Mouse (Mus musculus) limb, embryonic 11.5 days (tissue): ENCODE measurements around the gene Hist1h2bg. TPM values are rescaled to one million over a fixed set of nuclear protein-coding genes. Genes with fewer than 3 reads are reported as not detected.
"Not testable (repeated sequence)": the region's sequence is repeated elsewhere in the genome, so short reads cannot be mapped to it uniquely, and the experiment has no call there.

ENCODE experiments used
- ATAC-seq: fragments of 200-750 bp; cut with Nextera tagmentation; 2 replicates; pipeline ENCODE4 v1.8.0; 2017; ENCODE audit warnings: low read depth; ENCODE audit not compliant: insufficient number of reproducible peaks, low FRiP score, low TSS enrichment
- DNase-seq: peaks from one replicate; pipeline ENCODE4 v3.0.0-alpha.2; 2015; ENCODE audit warnings: low spot score
- H3K27ac ChIP-seq: fragments of 300-500 bp; sonication (generic); replicated peaks from 2 replicates; pipeline ENCODE4 v1.5.1; 2014; ENCODE audit warnings: low read depth, mild to moderate bottlenecking, low read length
- H3K27me3 ChIP-seq: fragments of 300-500 bp; sonication (generic); 2 replicates; pipeline ENCODE4 v1.6.1; 2014; ENCODE audit warnings: mild to moderate bottlenecking, low read length, mixed read lengths; ENCODE audit not compliant: control insufficient read depth, insufficient read depth
- H3K36me3 ChIP-seq: fragments of 300-500 bp; sonication (generic); 2 replicates; pipeline ENCODE4 v1.6.1; 2014; ENCODE audit warnings: mild to moderate bottlenecking, low read length, moderate library complexity, mixed read lengths; ENCODE audit not compliant: control insufficient read depth, insufficient read depth
- H3K4me1 ChIP-seq: fragments of 300-500 bp; sonication (generic); 2 replicates; pipeline ENCODE4 v1.6.1; 2014; ENCODE audit warnings: low read length, mixed read lengths; ENCODE audit not compliant: control insufficient read depth, insufficient read depth
- H3K4me2 ChIP-seq: fragments of 300-500 bp; sonication (generic); 2 replicates; pipeline ENCODE4 v1.6.1; 2014; ENCODE audit warnings: low read depth, mild to moderate bottlenecking, moderate library complexity; ENCODE audit not compliant: severe bottlenecking
- H3K4me3 ChIP-seq: fragments of 300-500 bp; sonication (generic); 2 replicates; pipeline ENCODE4 v1.5.1; 2014; ENCODE audit warnings: low read depth, low read length
- H3K9ac ChIP-seq: fragments of 300-500 bp; sonication (generic); 2 replicates; pipeline ENCODE4 v1.6.1; 2014; ENCODE audit warnings: mild to moderate bottlenecking, low read length
- H3K9me3 ChIP-seq: fragments of 300-500 bp; sonication (generic); 2 replicates; pipeline ENCODE4 v1.6.1; 2016; ENCODE audit warnings: low read length; ENCODE audit not compliant: control insufficient read depth
- WGBS: fragments of 180-500 bp; shearing (Covaris S2); extraction: QIAGEN DNeasy Blood & Tissue Kit; methylation state at CpG from one replicate; pipeline ENCODE4 v1.1.7; 2014; 5-methylcytosine and 5-hydroxymethylcytosine counted together
- polyA plus RNA-seq: library from polyadenylated mRNA; unstranded; fragments of >200 nt; fragmentation: Nextera tagmentation; extraction: Ambion mirVana; gene quantifications from 2 replicates; pipeline ENCODE4 v1.2.1, GENCODE M21; 2014

Gene Hist1h2bg
- polyA plus RNA-seq, 1 experiment from 2014 or later, result 8.2 TPM

DNA sequence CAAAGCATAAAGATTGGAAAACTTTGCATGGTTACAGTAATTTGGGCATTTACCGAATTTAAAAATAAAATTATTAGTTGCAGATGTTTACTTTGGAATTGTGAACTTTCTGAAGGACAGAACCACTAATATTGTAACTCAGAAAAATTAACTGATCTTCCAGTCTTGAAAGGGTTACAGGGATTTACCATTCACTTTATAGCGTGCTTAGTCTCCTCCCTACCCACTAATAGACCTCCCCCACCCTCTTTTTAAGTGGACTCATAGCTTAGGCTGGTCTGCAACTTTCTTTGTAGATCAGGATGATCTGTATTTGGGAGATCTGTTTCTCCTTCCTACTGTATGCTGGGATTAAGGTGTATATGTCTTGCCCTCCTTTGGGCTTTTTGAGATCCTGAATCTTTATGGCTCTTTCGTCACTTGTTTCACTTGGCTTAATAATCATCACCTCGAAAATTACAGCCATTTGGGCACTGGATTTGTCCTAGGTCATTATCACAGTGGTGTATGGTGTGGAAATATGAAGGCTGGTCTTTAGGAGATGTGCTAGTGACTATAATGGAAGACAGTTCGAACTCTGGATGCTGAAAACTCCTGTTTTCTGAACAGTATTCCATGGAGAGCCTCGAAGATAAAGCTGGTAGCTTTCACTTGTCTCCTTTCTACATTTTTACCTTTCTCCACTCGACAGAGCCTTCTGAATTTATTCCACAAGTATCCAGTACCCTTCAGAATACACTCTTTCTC lies 34.9 kb upstream of the Hist1h2bg start:
- Histone ChIP-seq H3K9ac (peak overlapping the region; percentile 70), H3K36me3 (no peaks in the 10 kb centered on the region), H3K9me3 (no peaks in the 10 kb centered on the region), H3K4me2 (peak overlapping the region; percentile 75), H3K4me3 (peak overlapping the region; percentile 47), H3K27me3 (no peaks in the 10 kb centered on the region), H3K27ac (peak overlapping the region; percentile 94), H3K4me1 (peaks cover 11% of the 10 kb centered on the region)
- ATAC-seq (no peak), DNase-seq (no peak)
- 23% methylated on average over 7 of the region's 7 CpGs for WGBS

DNA sequence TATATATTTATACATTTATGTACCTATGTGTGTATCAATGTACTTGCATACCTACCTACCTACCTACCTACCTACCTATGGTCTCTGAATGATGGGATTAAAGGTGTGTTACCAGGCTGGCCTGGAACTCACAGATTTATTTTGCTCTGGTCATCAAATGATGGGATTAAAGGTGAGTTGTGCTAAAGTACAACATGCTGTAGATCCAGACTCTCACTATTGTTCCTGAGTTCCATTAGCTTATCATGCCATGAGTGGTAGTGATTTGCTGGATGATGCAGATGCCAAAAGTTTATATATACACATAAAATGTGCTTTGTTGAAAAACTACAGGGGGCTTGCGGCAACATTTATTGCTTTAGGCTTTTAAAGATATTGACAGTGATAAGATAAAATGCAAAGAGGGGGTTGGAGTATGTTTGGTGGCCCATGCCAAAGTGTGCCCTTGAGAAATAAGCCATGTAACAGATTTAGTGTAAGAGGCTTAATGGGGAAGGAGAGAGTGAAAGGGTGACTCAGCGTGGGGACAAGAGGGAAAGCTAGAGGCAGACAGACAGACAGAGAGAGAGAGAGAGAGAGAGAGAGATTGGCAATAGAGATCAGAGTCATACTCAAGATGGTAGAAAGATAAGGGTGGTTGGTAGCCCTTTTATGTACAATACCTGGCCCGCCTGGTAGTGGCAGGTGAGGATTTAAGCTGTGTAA lies 34.0 kb upstream of the Hist1h2bg start:
- 81% methylated on average over 3 of the region's 3 CpGs for WGBS
- ATAC-seq, result no peak
- no peaks in the 10 kb centered on the region for H3K27me3 ChIP-seq
- H3K4me2 ChIP-seq, result peak overlapping the region; percentile 75; the same call in 1 of the 2 replicates
- no peak overlapping the region for H3K9ac ChIP-seq
- no peak overlapping the region; the same call in 1 of the 2 replicates for H3K4me3 ChIP-seq
- no peaks in the 10 kb centered on the region for H3K36me3 ChIP-seq
- H3K9me3 ChIP-seq, result no peaks in the 10 kb centered on the region
- no peak for DNase-seq
- H3K4me1 ChIP-seq, result peaks cover 11% of the 10 kb centered on the region
- H3K27ac ChIP-seq, result no peak overlapping the region

DNA sequence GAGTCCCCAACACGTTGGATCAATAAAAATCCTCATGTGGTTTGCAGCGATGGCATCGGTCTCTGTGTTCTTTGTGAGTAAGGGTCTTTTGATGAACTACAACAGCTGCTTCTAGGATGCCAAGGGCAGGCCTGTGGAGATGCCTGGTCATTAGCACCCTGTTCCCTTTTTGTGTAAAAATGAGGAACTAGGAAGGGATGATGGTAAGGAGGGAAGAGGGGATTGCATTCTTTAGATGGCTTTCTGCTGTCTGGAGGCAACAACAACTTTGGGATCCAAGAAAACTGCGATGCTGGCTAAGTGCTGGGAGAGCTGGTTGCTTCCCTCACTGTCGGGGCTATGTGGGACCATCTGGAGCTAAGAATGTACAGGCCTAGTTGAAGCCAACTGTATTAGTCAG lies 32.9 kb upstream of the Hist1h2bg start:
- 0 out of 2 replicates have a peak overlapping the region, but pooled peaks have one; percentile 16 for H3K27ac ChIP-seq

DNA sequence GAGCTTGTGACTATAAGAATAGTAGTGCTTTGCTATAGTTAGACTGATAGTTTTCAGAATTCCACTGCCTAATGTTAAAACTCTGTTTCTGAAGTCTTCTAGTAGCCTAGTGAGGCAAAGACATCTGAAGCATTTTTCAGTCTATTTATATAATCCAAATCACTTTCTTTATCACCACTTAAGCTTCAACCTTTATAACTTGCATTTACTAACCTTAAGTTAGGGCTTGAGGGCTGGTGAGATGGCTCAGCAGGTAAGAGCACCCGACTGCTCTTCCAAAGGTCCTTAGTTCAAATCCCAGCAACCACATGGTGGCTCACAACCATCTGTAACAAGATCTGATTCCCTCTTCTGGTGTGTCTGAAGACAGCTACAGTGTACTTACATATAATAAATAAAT lies 31.4 kb upstream of the Hist1h2bg start:
- H3K27ac ChIP-seq, H3K4me3 ChIP-seq, ATAC-seq, H3K27me3 ChIP-seq, DNase-seq, H3K36me3 ChIP-seq, H3K9ac ChIP-seq, H3K4me2 ChIP-seq, H3K9me3 ChIP-seq, H3K4me1 ChIP-seq: not testable (repeated sequence)
- WGBS, result 70% methylated on average over 1 of the region's 1 CpGs

More for the DNA sequence above, 32.9 kb upstream of the Hist1h2bg start:
- Histone ChIP-seq H3K9me3 (no peaks in the 10 kb centered on the region), H3K36me3 (no peaks in the 10 kb centered on the region), H3K9ac (no peak overlapping the region), H3K27me3 (no peaks in the 10 kb centered on the region), H3K4me1 (peaks cover 8% of the 10 kb centered on the region), H3K4me3 (no peak overlapping the region), H3K4me2 (no peak overlapping the region)
- no peak for ATAC-seq
- no peak for DNase-seq
- 55% methylated on average over 5 of the region's 5 CpGs for WGBS

DNA sequence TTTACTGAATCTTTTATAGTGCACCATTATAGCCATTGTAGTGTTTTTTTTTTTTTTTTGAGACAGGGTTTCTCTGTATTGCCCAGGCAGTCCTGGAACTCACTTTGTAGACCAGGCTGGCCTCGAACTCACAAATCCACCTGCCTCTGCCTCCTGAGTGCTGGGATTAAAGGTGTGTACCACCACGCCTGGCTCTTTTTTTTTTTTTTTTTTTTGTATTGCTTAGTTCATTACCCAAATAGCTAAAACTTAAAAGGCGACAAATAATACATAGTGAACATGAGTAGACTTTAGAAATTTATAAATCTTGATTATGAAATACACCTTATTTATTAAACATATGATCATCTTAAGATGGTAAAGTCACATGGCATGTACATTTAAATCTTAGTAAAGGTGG lies 29.7 kb upstream of the Hist1h2bg start:
- Histone ChIP-seq H3K9me3 (no peaks in the 10 kb centered on the region), H3K4me2 (no peak overlapping the region)
- no peak for DNase-seq

DNA sequence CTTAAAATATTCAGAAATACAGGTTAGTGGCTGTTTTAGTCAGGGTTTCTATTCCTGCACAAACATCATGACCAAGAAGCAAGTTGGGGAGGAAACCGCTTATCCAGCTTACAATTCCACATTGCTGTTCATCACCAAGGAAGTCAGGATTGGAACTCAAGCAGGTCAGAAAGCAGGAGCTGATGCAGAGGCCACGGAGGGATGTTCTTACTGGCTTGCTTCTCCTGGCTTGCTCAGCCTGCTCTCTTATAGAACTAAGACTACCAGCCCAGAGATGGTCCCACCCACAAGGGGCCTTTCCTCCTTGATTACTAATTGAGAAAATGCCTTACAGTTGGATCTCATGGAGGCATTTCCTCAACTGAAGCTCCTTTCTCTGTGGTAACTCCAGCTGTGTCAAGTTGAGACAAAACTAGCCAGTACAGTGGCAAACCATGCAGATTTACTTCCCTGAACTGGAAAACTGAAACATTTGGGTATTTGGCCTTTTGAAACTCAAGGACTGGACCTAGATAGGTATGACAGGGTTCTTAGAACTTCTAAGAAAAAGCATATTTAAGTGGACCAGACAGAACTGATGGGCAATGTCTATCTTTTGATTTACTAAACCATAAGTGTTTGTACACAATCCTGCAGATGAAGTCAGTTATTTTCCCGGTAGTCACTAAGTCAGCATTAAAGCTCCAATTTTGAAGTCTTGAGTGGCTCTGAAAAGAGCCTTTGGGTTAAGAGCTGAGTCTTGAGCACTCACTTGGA lies 28.8 kb upstream of the Hist1h2bg start:
- Histone ChIP-seq H3K9ac (peak overlapping the region; percentile 69), H3K27ac (peak overlapping the region; percentile 91), H3K4me2 (peak overlapping the region; percentile 77), H3K4me3 (peak overlapping the region; percentile 41)
- H3K27me3 ChIP-seq, H3K36me3 ChIP-seq, H3K4me1 ChIP-seq, DNase-seq, H3K9me3 ChIP-seq, ATAC-seq: not testable (repeated sequence)
- WGBS, result 6% methylated on average over 3 of the region's 3 CpGs

More for the DNA sequence above, 29.7 kb upstream of the Hist1h2bg start:
- H3K4me3 ChIP-seq, result no peak overlapping the region
- no peak overlapping the region for H3K9ac ChIP-seq
- peaks cover 5% of the 10 kb centered on the region for H3K4me1 ChIP-seq
- H3K27ac ChIP-seq, result no peak overlapping the region
- no peak for ATAC-seq
- H3K27me3 ChIP-seq, result no peaks in the 10 kb centered on the region
- 90% methylated on average over 3 of the region's 3 CpGs for WGBS
- no peaks in the 10 kb centered on the region for H3K36me3 ChIP-seq

DNA sequence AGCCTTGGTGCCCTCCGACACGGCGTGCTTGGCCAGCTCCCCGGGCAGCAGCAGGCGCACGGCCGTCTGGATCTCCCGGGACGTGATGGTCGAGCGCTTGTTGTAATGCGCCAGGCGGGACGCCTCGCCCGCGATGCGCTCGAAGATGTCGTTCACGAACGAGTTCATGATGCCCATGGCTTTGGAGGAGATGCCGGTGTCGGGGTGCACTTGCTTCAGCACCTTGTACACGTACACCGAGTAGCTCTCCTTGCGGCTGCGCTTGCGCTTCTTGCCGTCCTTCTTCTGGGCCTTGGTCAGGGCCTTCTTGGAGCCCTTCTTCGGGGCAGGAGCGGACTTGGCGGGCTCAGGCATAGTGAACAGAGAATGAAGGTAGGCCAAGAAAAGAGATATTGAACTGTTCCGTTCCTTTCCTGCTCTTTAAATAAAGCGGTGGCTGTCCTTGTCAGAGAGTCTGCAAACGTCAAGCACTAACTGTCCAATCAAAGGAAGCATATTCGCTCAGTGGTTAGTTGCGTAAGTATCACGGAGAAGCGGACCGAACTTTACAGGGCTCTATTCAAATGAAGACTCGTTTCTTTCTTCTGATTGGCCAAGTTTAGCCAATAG lies 28.1 kb upstream of the Hist1h2bg start, which contains the start of gene Hist1h2bh:
Gene Hist1h2bh, minus strand, starts transcription at position 394 of the 609 bp plus-strand sequence.
- ATAC-seq (peak; percentile 95), DNase-seq (peak; percentile 78)
- Histone ChIP-seq H3K4me3 (peak within 1 kb of the TSS; percentile 41), H3K9ac (peak within 1 kb of the TSS; percentile 69), H3K4me2 (peak within 1 kb of the TSS; percentile 77), H3K27ac (peak within 1 kb of the TSS; percentile 95)
- not testable (repeated sequence) for H3K9me3 ChIP-seq, H3K4me1 ChIP-seq, H3K27me3 ChIP-seq, H3K36me3 ChIP-seq
- 0% methylated on average over 36 of the region's 42 CpGs for WGBS
